Mouse (Mus musculus) embryonic fibroblast, embryonic 13.5 days (primary cell): ENCODE results near the gene Gstm4. TPM values are rescaled to one million over a fixed set of nuclear protein-coding genes. Genes with fewer than 3 reads are reported as not detected.
"Not testable (repeated sequence)": the region's sequence is repeated elsewhere in the genome, so short reads cannot be mapped to it uniquely, and the experiment has no call there.

Experiments
- H3K27ac ChIP-seq: 2 replicates; pipeline ENCODE4 v1.5.1; 2012; ENCODE audit warnings: low read length, control low read depth, inconsistent platforms; ENCODE audit not compliant: insufficient read depth
- H3K4me1 ChIP-seq: 2 replicates; pipeline ENCODE4 v1.6.1; 2011; ENCODE audit warnings: low read length; ENCODE audit not compliant: control insufficient read depth, insufficient read depth
- H3K4me3 ChIP-seq: 2 replicates; pipeline ENCODE4 v1.5.1; 2011; ENCODE audit warnings: mild to moderate bottlenecking, control low read depth, low read length; ENCODE audit not compliant: insufficient read depth
- CTCF ChIP-seq: IDR thresholded peaks from 2 replicates; pipeline ENCODE4 v1.5.1; 2011; ENCODE audit warnings: mild to moderate bottlenecking, control low read depth, low read length, moderate library complexity, borderline replicate concordance; ENCODE audit not compliant: insufficient read depth
- POLR2A ChIP-seq: IDR thresholded peaks from 2 replicates; pipeline ENCODE4 v1.6.1; 2011; ENCODE audit warnings: low read depth, mild to moderate bottlenecking, control low read depth, low read length, moderate library complexity
- polyA plus RNA-seq: library from polyadenylated mRNA; stranded (reverse); fragments of >200 nt; gene quantifications from 2 replicates; pipeline ENCODE4 v1.2.4, GENCODE M21; 2011; ENCODE audit warnings: low read depth; ENCODE audit not compliant: missing spikeins, insufficient read length

Gene Gstm4
- polyA plus RNA-seq, 1 experiment = 11.5 TPM

- H3K27ac ChIP-seq = no peak overlapping the region
- no peak overlapping the region for H3K4me3 ChIP-seq
- TF ChIP-seq POLR2A = no peak
- no peaks in the 10 kb centered on the region for H3K4me1 ChIP-seq
These were observed 2.4 kb upstream of the Gstm4 start for GRCm38 (mm10) chr3:108046944-108047655.

DNA sequence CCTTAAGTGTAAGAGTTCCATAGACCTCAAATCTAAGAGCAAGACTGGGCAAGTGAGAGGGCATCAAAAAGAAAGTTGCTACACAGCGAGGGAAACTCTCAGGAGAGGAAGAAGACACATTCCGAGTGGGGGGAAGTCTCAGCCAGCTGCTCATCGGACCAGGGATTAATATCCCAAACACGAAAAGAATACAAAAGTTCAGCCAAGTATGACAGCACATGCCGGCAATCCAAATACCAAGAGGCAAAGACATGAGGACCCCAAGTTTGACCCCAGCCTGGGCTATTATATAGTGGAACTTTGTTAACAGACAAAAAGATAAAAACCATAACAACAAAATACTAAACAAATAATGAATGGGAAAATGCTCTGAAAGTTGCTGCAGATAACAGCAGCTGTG lies 11.5 kb downstream of the Gstm4 start:
- Histone ChIP-seq H3K27ac (no peak overlapping the region), H3K4me1 (no peaks in the 10 kb centered on the region), H3K4me3 (no peak overlapping the region)
- TF ChIP-seq CTCF = no peak
- no peak for TF ChIP-seq POLR2A

GRCm38 (mm10) chr3:108032113-108032512 lies 12.6 kb downstream of the Gstm4 start:
- no peaks in the 10 kb centered on the region for H3K4me1 ChIP-seq
- no peak overlapping the region for H3K27ac ChIP-seq
- H3K4me3 ChIP-seq = no peak overlapping the region
- TF ChIP-seq POLR2A (no peak), CTCF (no peak)

- H3K27ac ChIP-seq = no peak overlapping the region
- TF ChIP-seq POLR2A (no peak), CTCF (no peak)
- H3K4me1 ChIP-seq = no peaks in the 10 kb centered on the region
- no peak overlapping the region for H3K4me3 ChIP-seq
These were observed 15.9 kb downstream of the Gstm4 start for GRCm38 (mm10) chr3:108028641-108029365.

- TF ChIP-seq POLR2A (no peak), CTCF (no peak)
These were observed 18.1 kb downstream of the Gstm4 start for GRCm38 (mm10) chr3:108026597-108026996.

GRCm38 (mm10) chr3:108026049-108026448 lies 18.6 kb downstream of the Gstm4 start:
- no peaks in the 10 kb centered on the region for H3K4me1 ChIP-seq
- H3K4me3 ChIP-seq = no peak overlapping the region
- no peak overlapping the region for H3K27ac ChIP-seq
- TF ChIP-seq POLR2A (no peak), CTCF (no peak)

More at GRCm38 (mm10) chr3:108026597-108026996, 18.1 kb downstream of the Gstm4 start:
- no peaks in the 10 kb centered on the region for H3K4me1 ChIP-seq
- no peak overlapping the region for H3K27ac ChIP-seq
- H3K4me3 ChIP-seq = no peak overlapping the region

- Histone ChIP-seq H3K27ac (no peak overlapping the region), H3K4me3 (no peak overlapping the region), H3K4me1 (no peaks in the 10 kb centered on the region)
- TF ChIP-seq POLR2A (no peak), CTCF (no peak)
These were observed 19.4 kb downstream of the Gstm4 start for GRCm38 (mm10) chr3:108025318-108025717.

- TF ChIP-seq CTCF = no peak
- TF ChIP-seq POLR2A = no peak
- Histone ChIP-seq H3K27ac (no peak overlapping the region), H3K4me1 (no peaks in the 10 kb centered on the region), H3K4me3 (no peak overlapping the region)
These were observed 22.0 kb downstream of the Gstm4 start for GRCm38 (mm10) chr3:108022650-108023049.

- H3K4me3 ChIP-seq, H3K4me1 ChIP-seq, H3K27ac ChIP-seq: not testable (repeated sequence)
These were observed 24.2 kb downstream of the Gstm4 start for GRCm38 (mm10) chr3:108020351-108021022.

- H3K4me1 ChIP-seq, H3K27ac ChIP-seq, H3K4me3 ChIP-seq: not testable (repeated sequence)
These were observed 25.5 kb downstream of the Gstm4 start for GRCm38 (mm10) chr3:108019226-108019625.
